ENCODE assay signal across 13 mouse cellular contexts in genomic region chr15:78711935-78712334, GRCm38 (mm10). TPM values are rescaled to one million over a fixed set of nuclear protein-coding genes. Genes with fewer than 3 reads are reported as not detected.
DNase-seq lines count a peak whose midpoint lies in the region; ATAC-seq and TF ChIP-seq lines count a peak whose summit lies in the region.
"Had no signal": no experiment of that assay in that cellular context is flagged by ENCODE, and none has a peak within 500 bp of the region (broad histone marks: within the 10 kb centered on the region; RNA-seq: fewer than 3 reads in every experiment).

No protein-coding gene starts in this region.

- H3K4me1 ChIP-seq in E14TG2a.4 (replicated peaks; ENCODE audit: low read depth, low read length) = peaks cover 14% of the 10 kb centered on the region; the same call in 1 of the 2 replicates
- H3K4me1 ChIP-seq in forebrain, embryonic 16.5 days (replicated peaks; ENCODE audit: control insufficient read depth, insufficient read depth, low read length) = peaks cover 53% of the 10 kb centered on the region
- H3K4me1 ChIP-seq in midbrain, embryonic 16.5 days (ENCODE audit: control insufficient read depth, insufficient read depth, low read length) = peaks cover 71% of the 10 kb centered on the region
- H3K4me1 ChIP-seq in kidney, embryonic 15.5 days = peaks cover 19% of the 10 kb centered on the region
- H3K4me1 ChIP-seq: intestine, embryonic 15.5 days had no signal

- no peaks in the 10 kb centered on the region for H3K9me3 ChIP-seq in E14TG2a.4 (ENCODE audit: low read length)
- H3K9me3 ChIP-seq in forebrain, embryonic 16.5 days (ENCODE audit: control insufficient read depth, low read length) = no peaks in the 10 kb centered on the region
- H3K9me3 ChIP-seq in midbrain, embryonic 16.5 days (replicated peaks; ENCODE audit: control insufficient read depth, low read length, poor library complexity, severe bottlenecking) = no peaks in the 10 kb centered on the region
- H3K9me3 ChIP-seq in kidney, embryonic 15.5 days (replicated peaks) = no peaks in the 10 kb centered on the region
- H3K9me3 ChIP-seq: heart, embryonic 13.5 days; intestine, embryonic 15.5 days had no signal

- H3K4me3 ChIP-seq in E14TG2a.4 (replicated peaks; ENCODE audit: low read length) = peak overlapping the region; percentile 82
- no peak overlapping the region; the same call in 1 of the 2 replicates for H3K4me3 ChIP-seq in forebrain, embryonic 16.5 days (replicated peaks; ENCODE audit: low read length)
- no peak overlapping the region for H3K4me3 ChIP-seq in midbrain, embryonic 16.5 days (ENCODE audit: low read depth, low read length)
- no peak overlapping the region for H3K4me3 ChIP-seq in kidney, embryonic 15.5 days (replicated peaks)

- H3K27me3 ChIP-seq in E14TG2a.4 (ENCODE audit: insufficient read depth, low read length) = peaks cover 84% of the 10 kb centered on the region
- H3K27me3 ChIP-seq in forebrain, embryonic 16.5 days (replicated peaks; ENCODE audit: control insufficient read depth, insufficient read depth, low read length) = 0 out of 2 replicates have a peak, but pooled peaks cover 4% of the 10 kb centered on the region
- 0 out of 2 replicates have a peak, but pooled peaks cover 2% of the 10 kb centered on the region for H3K27me3 ChIP-seq in midbrain, embryonic 16.5 days (ENCODE audit: control insufficient read depth, insufficient read depth, low read depth, low read length)
- peaks cover 85% of the 10 kb centered on the region for H3K27me3 ChIP-seq in kidney, embryonic 15.5 days

- WGBS in forebrain, embryonic 16.5 days = 56% methylated on average over 7 of the region's 7 CpGs
- 76% methylated on average over 7 of the region's 7 CpGs for WGBS in midbrain, embryonic 16.5 days
- WGBS in kidney, embryonic 15.5 days = 58% methylated on average over 7 of the region's 7 CpGs

- DNase-seq in layer of hippocampus, adult 9-11 months = peak; percentile 88
- no peak for DNase-seq in embryo, embryonic 11 days
- DNase-seq in testis, postnatal 10 days (ENCODE audit: low spot score) = no peak
- DNase-seq: gastrocnemius, postnatal 10 days; lung, adult 18-20 months; thymus, postnatal 25 days had no signal

- no peaks in the 10 kb centered on the region for H3K36me3 ChIP-seq in E14TG2a.4 (ENCODE audit: insufficient read depth, low read length)
- H3K36me3 ChIP-seq in forebrain, embryonic 16.5 days (ENCODE audit: control insufficient read depth, insufficient read depth) = no peaks in the 10 kb centered on the region
- no peaks in the 10 kb centered on the region for H3K36me3 ChIP-seq in midbrain, embryonic 16.5 days (ENCODE audit: control insufficient read depth, insufficient read depth, low read length)
- no peaks in the 10 kb centered on the region for H3K36me3 ChIP-seq in kidney, embryonic 15.5 days
- H3K36me3 ChIP-seq: heart, embryonic 13.5 days; intestine, embryonic 15.5 days had no signal

- no peak for ATAC-seq in forebrain, embryonic 16.5 days
- no peak for ATAC-seq in midbrain, embryonic 16.5 days
- no peak for ATAC-seq in granulocyte monocyte progenitor cell, adult 5-6 weeks (replicated peaks; ENCODE audit: poor library complexity, severe bottlenecking)
- no peak for ATAC-seq in kidney, embryonic 15.5 days (replicated peaks; ENCODE audit: low FRiP score)
- ATAC-seq: intestine, embryonic 15.5 days had no signal

- no peak for TF ChIP-seq CTCF in E14TG2a.4 (conservative IDR thresholded peaks at IDR 0.05; ENCODE audit: low read length)

- no peak overlapping the region for H3K27ac ChIP-seq in forebrain, embryonic 16.5 days (ENCODE audit: low read length)
- no peak overlapping the region for H3K27ac ChIP-seq in midbrain, embryonic 16.5 days (ENCODE audit: low read length)
- no peak overlapping the region for H3K27ac ChIP-seq in kidney, embryonic 15.5 days
- H3K27ac ChIP-seq: heart, embryonic 13.5 days; intestine, embryonic 15.5 days had no signal

- H3K9ac ChIP-seq in forebrain, embryonic 16.5 days (replicated peaks; ENCODE audit: low read depth, low read length) = no peak overlapping the region
- 0 out of 2 replicates have a peak overlapping the region, but pooled peaks have one; percentile 4 for H3K9ac ChIP-seq in midbrain, embryonic 16.5 days (ENCODE audit: low read depth, low read length)
- no peak overlapping the region for H3K9ac ChIP-seq in kidney, embryonic 15.5 days
- H3K9ac ChIP-seq: heart, embryonic 13.5 days; intestine, embryonic 15.5 days had no signal

- peak overlapping the region; percentile 64 for H3K4me2 ChIP-seq in forebrain, embryonic 16.5 days (ENCODE audit: low read length)
- peak overlapping the region; percentile 68 for H3K4me2 ChIP-seq in midbrain, embryonic 16.5 days (ENCODE audit: low read length)
- H3K4me2 ChIP-seq in kidney, embryonic 15.5 days = no peak overlapping the region

RNA-seq across cellular contexts. Expression of gene Elfn2, which starts 6.6 kb away (rescaled TPM):
- polyA plus RNA-seq in forebrain, embryonic 16.5 days (2015; fragmentation: Nextera tagmentation; extraction: Ambion mirVana) = 6.4 and 8.2 TPM in 2 replicates
- polyA plus RNA-seq in midbrain, embryonic 16.5 days (2015; fragmentation: Nextera tagmentation; extraction: Ambion mirVana) = 9.6 and 12.6 TPM in 2 replicates
- total RNA-seq in granulocyte monocyte progenitor cell, adult 5-6 weeks (2014; fragmentation: Nextera tagmentation) = not detected in 2 replicates
- total RNA-seq in granulocyte monocyte progenitor cell, adult 5-6 weeks (2017) = not detected in 2 replicates
- polyA plus RNA-seq in kidney, embryonic 15.5 days (2015; fragmentation: Nextera tagmentation; extraction: Ambion mirVana) = 0.04 TPM in 1 of 2 replicates, not detected in the other
